Mouse (Mus musculus): Measurements from ENCODE around the gene Usp31. TPM values are rescaled to one million over a fixed set of nuclear protein-coding genes. Genes with fewer than 3 reads are reported as not detected.
A peak's percentile ranks its signal among the peaks of the same experiment; 100 is the strongest.

Usp31 gene
- polyA plus RNA-seq, 1 experiment from 2014 or later, result 3.5 TPM

DNA sequence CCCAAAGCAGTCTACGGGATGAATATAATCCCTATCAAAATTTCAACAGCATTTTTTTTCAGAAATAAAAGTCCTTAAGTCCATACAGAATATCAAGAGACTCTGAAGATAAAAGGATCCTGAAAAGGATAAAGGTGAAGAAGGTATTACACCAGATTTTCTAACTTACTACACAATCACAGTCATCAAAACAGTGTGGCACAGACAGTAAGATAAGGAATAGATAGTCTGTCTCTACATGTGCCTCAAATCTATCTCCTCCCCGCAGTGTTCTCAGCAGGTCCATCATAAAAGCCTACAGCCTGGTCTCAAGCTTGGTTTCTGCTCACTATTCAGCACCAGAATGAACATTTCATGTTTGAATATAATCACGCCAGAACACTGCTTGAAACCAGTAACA is 6.6 kb downstream of the Usp31 start:
- 85% methylated on average over 3 of the region's 3 CpGs for WGBS

DNA sequence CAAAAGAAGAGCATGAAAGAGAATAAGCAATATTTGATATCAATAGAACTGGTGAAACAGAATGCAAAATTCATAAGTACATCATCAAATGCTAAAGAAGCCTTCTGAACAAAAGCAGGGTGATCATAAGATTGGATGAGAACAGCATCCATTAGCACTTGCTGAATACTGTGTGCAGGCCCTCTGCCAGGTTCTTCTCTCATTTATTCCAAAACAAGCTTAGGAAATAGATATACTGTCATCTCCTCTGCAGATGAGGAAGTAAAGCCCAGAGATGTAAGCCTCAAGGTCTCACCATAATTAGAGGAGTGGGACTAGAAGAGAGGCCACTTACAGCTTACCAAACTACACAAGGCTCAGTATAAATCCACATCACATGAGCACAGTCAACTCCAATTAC is 7.8 kb downstream of the Usp31 start:
- Histone ChIP-seq H3K9me3 (no peaks in the 10 kb centered on the region), H3K27me3 (no peaks in the 10 kb centered on the region), H3K4me1 (replicated peaks) (peaks cover 30% of the 10 kb centered on the region), H3K27ac (replicated peaks) (no peak overlapping the region), H3K9ac (no peak overlapping the region), H3K4me2 (no peak overlapping the region), H3K36me3 (0 out of 2 replicates have a peak, but pooled peaks cover 2% of the 10 kb centered on the region), H3K4me3 (no peak overlapping the region)
- ATAC-seq (ENCODE audit: low FRiP score, low read depth), result no peak

More for the DNA sequence above, 6.6 kb downstream of the Usp31 start:
- H3K27ac ChIP-seq (replicated peaks), result no peak overlapping the region
- H3K9me3 ChIP-seq, result no peaks in the 10 kb centered on the region
- no peak overlapping the region for H3K4me2 ChIP-seq
- no peaks in the 10 kb centered on the region for H3K27me3 ChIP-seq
- H3K4me3 ChIP-seq, result no peak overlapping the region
- H3K4me1 ChIP-seq (replicated peaks), result peaks cover 43% of the 10 kb centered on the region
- ATAC-seq (ENCODE audit: low FRiP score, low read depth), result no peak
- 0 out of 2 replicates have a peak, but pooled peaks cover 2% of the 10 kb centered on the region for H3K36me3 ChIP-seq
- H3K9ac ChIP-seq, result no peak overlapping the region

DNA sequence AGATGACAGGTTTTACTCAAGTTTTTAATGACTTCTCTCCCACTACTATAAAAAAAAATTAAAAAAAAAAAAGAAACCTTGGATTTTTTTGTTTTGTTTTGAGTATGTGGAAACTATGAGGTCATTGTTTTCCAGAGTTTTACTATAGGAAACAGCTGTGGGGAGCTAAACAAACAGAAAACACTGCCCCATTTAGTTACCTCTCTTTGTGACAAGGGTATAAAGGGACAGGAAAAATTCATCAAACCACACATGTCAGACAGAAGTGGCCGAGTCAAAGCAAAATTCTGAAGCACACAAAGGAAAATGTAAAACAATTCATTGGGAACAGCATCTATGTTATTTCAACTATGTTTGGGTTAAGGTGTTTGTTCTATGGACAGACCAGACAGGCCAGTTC is 9.5 kb downstream of the Usp31 start:
- H3K36me3 ChIP-seq, result no peaks in the 10 kb centered on the region
- no peak for ATAC-seq (ENCODE audit: low FRiP score, low read depth)
- 30% methylated on average over 1 of the region's 1 CpGs for WGBS

DNA sequence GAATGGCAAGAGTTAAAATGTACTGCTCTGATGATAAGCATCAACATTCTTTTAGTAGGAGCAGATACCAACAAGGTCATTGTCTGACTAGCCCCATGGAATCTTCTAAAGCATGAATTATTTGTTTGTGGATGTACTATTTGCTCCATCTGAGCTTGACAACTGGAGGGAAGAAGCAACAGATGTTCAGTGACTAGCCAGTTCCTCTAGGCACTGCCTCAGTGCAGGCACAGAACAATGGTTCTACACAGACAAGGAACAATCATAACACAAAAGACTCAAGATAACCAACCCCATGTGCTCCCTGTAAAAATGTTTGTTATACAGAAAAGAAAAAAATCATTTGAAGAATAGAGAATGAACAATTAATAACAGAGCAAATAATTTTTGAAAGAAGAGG is 9.9 kb downstream of the Usp31 start:
- Histone ChIP-seq H3K27ac (replicated peaks) (no peak overlapping the region), H3K27me3 (no peaks in the 10 kb centered on the region), H3K4me3 (no peak overlapping the region), H3K9me3 (no peaks in the 10 kb centered on the region), H3K4me1 (replicated peaks) (peaks cover 11% of the 10 kb centered on the region; the same call in 1 of the 2 replicates), H3K36me3 (no peaks in the 10 kb centered on the region), H3K9ac (no peak overlapping the region), H3K4me2 (no peak overlapping the region)
- ATAC-seq (ENCODE audit: low FRiP score, low read depth), result no peak

More for the DNA sequence above, 9.5 kb downstream of the Usp31 start:
- no peak overlapping the region for H3K4me3 ChIP-seq
- H3K4me2 ChIP-seq, result no peak overlapping the region
- H3K27me3 ChIP-seq, result no peaks in the 10 kb centered on the region
- H3K27ac ChIP-seq (replicated peaks), result no peak overlapping the region
- no peaks in the 10 kb centered on the region for H3K9me3 ChIP-seq
- H3K4me1 ChIP-seq (replicated peaks), result peaks cover 14% of the 10 kb centered on the region
- H3K9ac ChIP-seq, result no peak overlapping the region

DNA sequence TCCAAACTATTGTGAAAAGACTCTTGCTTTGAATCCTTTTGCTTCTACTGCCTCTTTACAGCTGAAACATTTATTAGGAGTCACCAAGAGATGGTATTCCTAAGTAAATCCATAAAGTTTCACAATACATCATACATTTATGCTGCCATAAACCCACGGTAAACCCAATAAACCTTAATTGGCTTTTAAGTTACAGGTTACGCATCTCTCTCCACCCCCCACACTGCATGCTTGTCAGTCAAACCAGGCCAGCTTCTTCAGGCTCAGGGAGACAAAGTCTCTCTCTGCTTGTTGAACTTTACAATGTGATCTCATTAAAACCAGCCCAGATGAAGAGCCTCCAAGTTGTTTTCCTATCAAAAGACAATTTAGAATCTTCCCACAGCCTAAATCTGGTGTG is 15.2 kb downstream of the Usp31 start:
- no peak overlapping the region for H3K4me2 ChIP-seq
- no peak overlapping the region for H3K4me3 ChIP-seq
- WGBS, result 75% methylated on average over 2 of the region's 2 CpGs
- no peaks in the 10 kb centered on the region for H3K4me1 ChIP-seq (replicated peaks)
- H3K9me3 ChIP-seq, result no peaks in the 10 kb centered on the region
- no peak overlapping the region for H3K27ac ChIP-seq (replicated peaks)
- H3K9ac ChIP-seq, result no peak overlapping the region
- ATAC-seq (ENCODE audit: low FRiP score, low read depth), result no peak
- no peaks in the 10 kb centered on the region for H3K36me3 ChIP-seq
- H3K27me3 ChIP-seq, result no peaks in the 10 kb centered on the region

DNA sequence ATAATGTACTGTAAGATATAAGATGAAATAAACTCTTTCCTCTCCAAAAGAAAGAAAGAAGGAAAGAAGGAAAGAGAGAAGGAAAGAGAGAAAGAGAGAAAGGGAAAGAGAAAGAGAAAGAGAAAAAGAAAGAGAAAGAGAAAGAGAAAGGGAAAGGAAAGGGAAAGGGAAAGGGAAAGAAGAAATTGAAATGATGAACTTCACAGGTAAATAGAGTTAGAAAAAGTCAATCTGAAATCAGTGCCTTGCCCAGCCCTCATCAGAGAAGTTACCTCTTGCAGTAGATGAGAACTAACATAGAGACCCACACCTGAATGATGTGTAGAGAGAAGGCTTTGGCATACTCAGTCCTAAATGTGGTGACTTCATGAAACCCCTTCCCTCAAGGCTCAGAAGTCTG is 17.7 kb downstream of the Usp31 start:
- H3K9ac ChIP-seq, result no peak overlapping the region
- no peak overlapping the region for H3K4me2 ChIP-seq
- no peak overlapping the region for H3K27ac ChIP-seq (replicated peaks)
- no peaks in the 10 kb centered on the region for H3K36me3 ChIP-seq
- H3K4me3 ChIP-seq, result no peak overlapping the region
- no peaks in the 10 kb centered on the region for H3K4me1 ChIP-seq (replicated peaks)
- no peak for ATAC-seq (ENCODE audit: low FRiP score, low read depth)
- no peaks in the 10 kb centered on the region for H3K9me3 ChIP-seq
- no peaks in the 10 kb centered on the region for H3K27me3 ChIP-seq

DNA sequence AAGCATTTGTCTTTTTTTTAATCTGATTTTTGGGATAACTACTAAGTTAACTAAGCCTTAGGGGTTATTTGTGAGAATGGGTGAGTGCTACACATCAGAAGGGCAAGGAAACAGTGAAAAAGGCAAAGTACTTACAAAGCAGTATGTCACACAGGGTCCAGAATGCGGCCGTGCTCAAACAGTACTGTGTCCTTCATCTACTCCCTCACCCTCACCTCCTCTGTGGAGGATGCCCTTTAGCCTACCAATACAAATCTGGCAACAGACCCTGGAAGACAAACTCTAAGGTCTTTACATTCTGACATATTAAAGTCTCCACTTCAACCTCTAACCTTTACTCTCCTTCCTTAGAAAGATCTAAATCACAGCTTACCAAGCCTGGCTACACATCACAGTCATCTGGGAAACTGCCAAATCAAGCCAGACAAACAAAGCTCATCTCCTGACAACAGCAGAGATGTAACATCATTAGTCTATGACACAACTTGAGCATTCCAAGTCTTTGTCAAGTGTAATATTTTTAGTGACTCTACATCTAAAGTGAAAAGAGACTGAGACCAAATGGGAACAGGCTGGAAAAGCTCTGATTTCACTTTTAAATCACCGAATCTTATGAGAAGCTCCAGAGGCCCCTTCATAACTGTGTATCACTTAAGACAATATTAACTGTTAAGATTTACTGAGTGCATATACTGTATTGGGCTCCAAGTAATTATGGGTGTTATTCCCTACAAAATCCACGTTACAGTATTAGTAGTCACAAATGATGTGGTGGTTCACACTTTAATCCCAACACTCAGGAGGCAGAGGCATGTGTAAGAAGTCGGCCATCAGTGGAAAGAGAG is 21.7 kb downstream of the Usp31 start:
- Histone ChIP-seq H3K9ac (no peak overlapping the region), H3K4me2 (no peak overlapping the region), H3K36me3 (no peaks in the 10 kb centered on the region), H3K4me3 (no peak overlapping the region), H3K4me1 (replicated peaks) (no peaks in the 10 kb centered on the region), H3K27ac (replicated peaks) (no peak overlapping the region), H3K27me3 (no peaks in the 10 kb centered on the region), H3K9me3 (no peaks in the 10 kb centered on the region)
- 95% methylated on average over 5 of the region's 5 CpGs for WGBS
- ATAC-seq (ENCODE audit: low FRiP score, low read depth), result no peak

DNA sequence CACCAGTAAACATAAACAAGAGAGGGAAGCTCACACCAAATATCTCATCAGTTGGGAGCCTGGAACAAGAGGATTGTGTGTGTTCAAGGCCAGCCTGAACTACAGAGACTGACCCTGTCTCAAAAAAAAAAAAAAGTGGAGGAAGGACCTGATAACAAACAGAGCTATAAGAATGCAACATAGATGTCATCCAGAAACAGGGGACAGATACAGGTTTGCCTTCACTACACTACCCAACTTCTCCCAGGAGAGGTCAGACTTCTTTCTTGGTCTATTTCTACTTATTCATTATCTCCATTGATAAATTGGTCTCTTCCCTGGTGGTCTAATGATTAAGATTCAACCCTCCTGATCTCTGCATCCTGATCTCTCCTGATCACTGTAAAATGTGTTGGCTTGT is 25.9 kb downstream of the Usp31 start:
- no peak overlapping the region for H3K27ac ChIP-seq (replicated peaks)
- H3K9ac ChIP-seq, result no peak overlapping the region
- no peaks in the 10 kb centered on the region for H3K9me3 ChIP-seq
- 0 out of 2 replicates have a peak, but pooled peaks cover 9% of the 10 kb centered on the region for H3K36me3 ChIP-seq
- H3K4me2 ChIP-seq, result no peak overlapping the region
- no peak for ATAC-seq (ENCODE audit: low FRiP score, low read depth)
- H3K27me3 ChIP-seq, result no peaks in the 10 kb centered on the region
- H3K4me3 ChIP-seq, result no peak overlapping the region
- peaks cover 11% of the 10 kb centered on the region; the same call in 1 of the 2 replicates for H3K4me1 ChIP-seq (replicated peaks)

DNA sequence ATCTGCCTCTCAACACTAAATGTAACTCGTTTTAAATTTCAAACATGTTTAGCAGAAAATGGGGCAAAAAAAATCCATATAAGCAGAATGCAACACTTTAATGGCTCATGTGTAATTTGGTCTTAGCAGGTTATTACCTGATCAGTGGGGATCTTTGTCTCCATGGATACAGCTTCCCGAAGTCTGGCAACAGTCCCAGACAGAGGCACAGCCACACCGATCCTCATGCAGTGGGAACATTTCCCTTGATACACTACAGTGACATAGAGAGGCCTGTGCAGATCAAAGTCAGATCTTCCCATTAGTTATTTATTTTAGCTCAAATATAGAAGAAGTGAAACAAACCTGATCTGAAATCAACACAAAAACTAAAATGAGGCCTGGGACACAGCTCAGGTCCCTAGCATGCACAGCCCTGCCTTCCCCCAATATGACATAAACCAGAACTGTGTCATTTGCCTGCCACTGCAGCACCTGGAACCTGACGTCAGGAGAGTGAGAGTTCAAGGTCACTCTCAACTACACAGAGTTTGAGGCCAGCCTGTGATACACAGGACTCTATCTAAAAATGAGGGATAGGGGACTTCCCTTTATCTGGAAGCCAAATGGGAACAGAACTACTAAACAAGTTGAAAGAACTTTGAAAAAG is 29.8 kb downstream of the Usp31 start:
- peaks cover 11% of the 10 kb centered on the region; the same call in 1 of the 2 replicates for H3K4me1 ChIP-seq (replicated peaks)
- H3K4me3 ChIP-seq, result no peak overlapping the region
- H3K9me3 ChIP-seq, result no peaks in the 10 kb centered on the region
- H3K9ac ChIP-seq, result no peak overlapping the region
- 41% methylated on average over 4 of the region's 4 CpGs for WGBS
- H3K27ac ChIP-seq (replicated peaks), result no peak overlapping the region
- H3K36me3 ChIP-seq, result peaks cover 22% of the 10 kb centered on the region
- H3K4me2 ChIP-seq, result no peak overlapping the region
- peak; percentile 68; the same call in 1 of the 2 replicates for ATAC-seq (ENCODE audit: low FRiP score, low read depth)
- no peaks in the 10 kb centered on the region for H3K27me3 ChIP-seq

DNA sequence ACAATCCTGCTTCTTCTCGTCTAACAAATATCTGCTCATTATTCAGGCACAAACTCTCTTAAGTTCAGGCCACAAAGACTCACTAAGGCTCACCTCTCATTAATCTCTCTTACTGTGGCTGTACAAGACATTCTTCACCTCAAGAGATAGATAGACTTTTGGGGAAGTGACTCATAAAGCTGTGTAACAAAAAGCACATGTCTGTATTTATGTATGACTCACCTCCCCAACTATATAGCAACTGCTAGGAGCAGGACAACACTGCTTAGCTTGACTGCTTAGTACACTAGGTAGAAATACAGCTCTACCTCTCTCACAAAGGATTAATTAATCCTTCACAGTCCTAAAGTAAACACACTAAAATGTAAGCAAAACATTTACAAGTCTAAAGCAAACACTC is 46.3 kb downstream of the Usp31 start:
- no peaks in the 10 kb centered on the region for H3K9me3 ChIP-seq
- no peaks in the 10 kb centered on the region for H3K4me1 ChIP-seq (replicated peaks)
- no peaks in the 10 kb centered on the region for H3K27me3 ChIP-seq
- H3K27ac ChIP-seq (replicated peaks), result no peak overlapping the region
- ATAC-seq (ENCODE audit: low FRiP score, low read depth), result no peak
- peaks cover 59% of the 10 kb centered on the region for H3K36me3 ChIP-seq
- H3K9ac ChIP-seq, result no peak overlapping the region
- no peak overlapping the region for H3K4me2 ChIP-seq
- 86% methylated on average over 1 of the region's 1 CpGs for WGBS
- H3K4me3 ChIP-seq, result no peak overlapping the region

DNA sequence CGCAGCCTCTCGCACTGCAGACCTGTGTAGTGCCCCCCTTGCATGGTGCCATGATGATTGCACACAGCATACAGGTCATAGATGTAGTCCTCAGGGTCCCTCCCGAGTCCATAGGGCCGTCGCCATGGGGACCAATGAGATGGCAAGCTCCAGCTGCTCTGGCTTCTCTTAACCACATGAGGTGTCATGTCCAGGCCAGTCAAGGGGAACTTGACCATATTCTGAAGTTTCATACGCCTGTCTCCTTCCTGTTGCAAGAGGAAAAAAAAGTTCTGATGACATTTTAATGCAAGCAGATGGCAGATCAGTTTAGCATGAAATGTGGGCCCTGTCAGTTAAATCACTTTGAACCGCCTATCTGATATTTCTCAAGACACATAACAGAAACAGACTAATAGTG is 48.2 kb downstream of the Usp31 start:
- ATAC-seq (ENCODE audit: low FRiP score, low read depth), result no peak
- WGBS, result 86% methylated on average over 7 of the region's 7 CpGs
- Histone ChIP-seq H3K27ac (replicated peaks) (no peak overlapping the region), H3K9me3 (no peaks in the 10 kb centered on the region), H3K4me3 (no peak overlapping the region), H3K4me1 (replicated peaks) (no peaks in the 10 kb centered on the region), H3K27me3 (no peaks in the 10 kb centered on the region), H3K9ac (no peak overlapping the region), H3K4me2 (no peak overlapping the region), H3K36me3 (peaks cover 55% of the 10 kb centered on the region)

DNA sequence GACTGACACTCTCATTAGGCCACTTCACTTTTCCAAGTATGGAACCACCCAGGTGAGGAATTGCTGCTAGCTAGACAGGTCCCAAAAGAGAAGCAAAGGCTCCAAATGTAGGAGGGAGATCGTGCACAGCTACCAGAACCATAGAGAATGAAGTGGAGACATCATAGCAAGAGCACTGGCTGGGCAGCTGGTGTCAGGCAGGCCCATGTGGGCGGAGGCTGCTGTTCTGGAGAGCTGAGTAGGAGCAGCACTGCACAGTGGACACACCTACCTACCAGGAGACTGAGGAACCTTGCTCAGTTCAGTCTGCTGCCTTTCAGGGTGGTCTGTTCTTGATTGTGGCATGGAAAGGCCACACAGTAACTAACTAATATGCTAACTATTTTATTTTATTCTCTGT is 52.4 kb downstream of the Usp31 start:
- no peak for ATAC-seq (ENCODE audit: low FRiP score, low read depth)
- no peak overlapping the region for H3K4me3 ChIP-seq
- H3K4me2 ChIP-seq, result no peak overlapping the region
- H3K4me1 ChIP-seq (replicated peaks), result no peaks in the 10 kb centered on the region
- 96% methylated on average over 2 of the region's 2 CpGs for WGBS
- no peaks in the 10 kb centered on the region for H3K27me3 ChIP-seq
- H3K9ac ChIP-seq, result no peak overlapping the region
- no peaks in the 10 kb centered on the region for H3K9me3 ChIP-seq
- H3K36me3 ChIP-seq, result peaks cover 46% of the 10 kb centered on the region
- no peak overlapping the region for H3K27ac ChIP-seq (replicated peaks)

Data from hindbrain, embryonic 15.5 days (tissue).